ENCODE assay signal across 32 mouse cellular contexts in the genomic region with DNA sequence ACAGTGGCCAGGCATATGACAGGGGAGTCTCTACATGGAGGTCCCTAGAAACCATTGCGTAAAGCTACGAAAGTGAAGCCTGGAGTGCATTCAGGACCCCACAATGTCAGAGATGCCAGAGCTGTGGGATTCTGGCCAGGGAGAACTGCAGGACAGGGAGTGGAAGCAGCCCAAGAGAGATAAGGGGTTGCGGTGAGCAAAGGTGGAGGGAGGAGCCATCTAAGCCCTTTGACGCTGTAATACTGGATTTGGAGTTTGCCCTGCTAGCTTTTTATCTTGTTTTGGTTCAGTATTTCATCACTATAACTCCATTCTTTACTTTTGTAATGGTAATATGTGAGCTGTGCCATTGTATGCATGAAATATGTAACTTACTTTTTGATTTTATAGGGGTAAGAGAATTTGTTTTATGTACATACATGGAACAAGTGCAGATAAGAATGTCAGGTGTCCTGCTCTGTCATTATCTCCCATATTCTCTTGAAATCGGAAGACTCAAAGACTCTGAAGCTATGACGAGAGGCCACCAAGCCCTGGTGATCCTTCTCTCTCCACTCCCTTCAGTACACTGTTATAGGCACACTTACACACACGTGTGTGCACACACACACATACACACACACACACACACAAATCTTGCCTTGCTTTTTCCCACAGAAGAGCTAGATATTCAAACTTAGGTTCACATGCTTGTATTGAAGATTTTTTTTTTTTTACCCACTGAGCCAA. TPM values are rescaled to one million over a fixed set of nuclear protein-coding genes. Genes with fewer than 3 reads are reported as not detected.
DNase-seq lines count a peak whose midpoint lies in the region; ATAC-seq and TF ChIP-seq lines count a peak whose summit lies in the region.
"Had no signal": no experiment of that assay in that cellular context is flagged by ENCODE, and none has a peak within 500 bp of the region (broad histone marks: within the 10 kb centered on the region; RNA-seq: fewer than 3 reads in every experiment).

No protein-coding gene starts in this region.

- H3K27me3 ChIP-seq in liver, postnatal 0 days (ENCODE audit: insufficient read depth, low read length), result 0 out of 2 replicates have a peak, but pooled peaks cover 2% of the 10 kb centered on the region
- H3K27me3 ChIP-seq in liver, embryonic 11.5 days (replicated peaks; ENCODE audit: control insufficient read depth, insufficient read depth, low read length), result no peaks in the 10 kb centered on the region; the same call in 1 of the 2 replicates
- no peaks in the 10 kb centered on the region for H3K27me3 ChIP-seq in intestine, embryonic 15.5 days (replicated peaks)
- H3K27me3 ChIP-seq in stomach, postnatal 0 days (ENCODE audit: control insufficient read depth, insufficient read depth, low read length), result no peaks in the 10 kb centered on the region
- H3K27me3 ChIP-seq: CH12.LX; forebrain, embryonic 13.5 days; heart, embryonic 13.5 days; hindbrain, embryonic 15.5 days had no signal

- H3K9me3 ChIP-seq in liver, postnatal 0 days (ENCODE audit: low read length), result no peaks in the 10 kb centered on the region
- no peaks in the 10 kb centered on the region for H3K9me3 ChIP-seq in liver, embryonic 11.5 days (ENCODE audit: control insufficient read depth, low read length)
- no peaks in the 10 kb centered on the region for H3K9me3 ChIP-seq in intestine, embryonic 15.5 days
- no peaks in the 10 kb centered on the region for H3K9me3 ChIP-seq in stomach, postnatal 0 days (ENCODE audit: control insufficient read depth, low read length)
- H3K9me3 ChIP-seq: forebrain, embryonic 10.5 days; forebrain, embryonic 13.5 days; G1E; heart, embryonic 10.5 days; heart, embryonic 13.5 days; hindbrain, embryonic 12.5 days; hindbrain, embryonic 15.5 days had no signal

- H3K27ac ChIP-seq in liver, postnatal 0 days (ENCODE audit: low read depth), result no peak overlapping the region
- H3K27ac ChIP-seq in liver, embryonic 11.5 days (ENCODE audit: low read depth, low read length), result no peak overlapping the region
- H3K27ac ChIP-seq in intestine, embryonic 15.5 days, result no peak overlapping the region
- H3K27ac ChIP-seq in stomach, postnatal 0 days (replicated peaks), result no peak overlapping the region
- H3K27ac ChIP-seq: forebrain, embryonic 10.5 days; forebrain, embryonic 13.5 days; heart, adult 2 months; heart, embryonic 10.5 days; heart, embryonic 13.5 days; hindbrain, embryonic 12.5 days; hindbrain, embryonic 15.5 days had no signal

- no peak overlapping the region for H3K4me3 ChIP-seq in liver, postnatal 0 days (ENCODE audit: low read depth, low read length)
- H3K4me3 ChIP-seq in liver, embryonic 11.5 days (ENCODE audit: low read depth, low read length), result no peak overlapping the region
- no peak overlapping the region for H3K4me3 ChIP-seq in intestine, embryonic 15.5 days (replicated peaks)
- no peak overlapping the region for H3K4me3 ChIP-seq in stomach, postnatal 0 days (ENCODE audit: low read depth, low read length)
- H3K4me3 ChIP-seq: forebrain, embryonic 10.5 days; forebrain, embryonic 13.5 days; heart, adult 2 months; heart, embryonic 10.5 days; heart, embryonic 13.5 days; hindbrain, embryonic 12.5 days; hindbrain, embryonic 15.5 days had no signal

- peak; percentile 51; the same call in 1 of the 2 replicates for ATAC-seq in liver, postnatal 0 days
- no peak for ATAC-seq in liver, embryonic 11.5 days (replicated peaks; ENCODE audit: low FRiP score)
- peak; percentile 94 for ATAC-seq in intestine, embryonic 15.5 days
- ATAC-seq in megakaryocyte progenitor cell, adult 5-6 weeks (replicated peaks; ENCODE audit: poor library complexity), result peak; percentile 71
- ATAC-seq in stomach, postnatal 0 days (ENCODE audit: low FRiP score, low TSS enrichment), result no peak
- ATAC-seq: forebrain, embryonic 13.5 days; forebrain, embryonic 16.5 days had no signal

- no peak for TF ChIP-seq EP300 in liver, postnatal 0 days (IDR thresholded peaks at IDR 0.05; ENCODE audit: low read depth)
- TF ChIP-seq EP300 in stomach, postnatal 0 days (optimal IDR thresholded peaks at IDR 0.05), result no peak

- no peak for DNase-seq in liver, postnatal 0 days
- no peak for DNase-seq in liver, embryonic 11.5 days (ENCODE audit: low spot score)
- DNase-seq in stomach, postnatal 0 days (ENCODE audit: low spot score), result peak; percentile 16
- no peak for DNase-seq in thymus, postnatal 14 days
- DNase-seq in left cerebral cortex, adult 9 months (ENCODE audit: low spot score in 2 of 2), result no peak
- no peak for DNase-seq in thymus, postnatal 4 days
- DNase-seq: adrenal gland, postnatal 10 days; adrenal gland, postnatal 36 days; B cell, adult 2 months; cerebellum, adult 18-20 months; cerebellum, adult 9-10 months; cerebellum, postnatal 14 days; gastrocnemius, postnatal 10 days; gastrocnemius, postnatal 36 days; heart, adult 2 months had no signal

- TF ChIP-seq CTCF in liver, postnatal 0 days (IDR thresholded peaks at IDR 0.05; ENCODE audit: low read depth), result no peak
- no peak for TF ChIP-seq CTCF in stomach, postnatal 0 days (IDR thresholded peaks at IDR 0.05; ENCODE audit: low read depth)

- WGBS in liver, postnatal 0 days (ENCODE audit: insufficient replicate concordance), result 60% methylated on average over 7 of the region's 7 CpGs
- WGBS in liver, embryonic 11.5 days, result 64% methylated on average over 7 of the region's 7 CpGs
- 70% methylated on average over 7 of the region's 7 CpGs for WGBS in intestine, embryonic 15.5 days
- 73% methylated on average over 7 of the region's 7 CpGs for WGBS in stomach, postnatal 0 days

- no peaks in the 10 kb centered on the region for H3K36me3 ChIP-seq in liver, postnatal 0 days (replicated peaks; ENCODE audit: insufficient read depth, low read length)
- H3K36me3 ChIP-seq in liver, embryonic 11.5 days (ENCODE audit: control insufficient read depth, insufficient read depth, low read length), result no peaks in the 10 kb centered on the region
- no peaks in the 10 kb centered on the region for H3K36me3 ChIP-seq in intestine, embryonic 15.5 days
- H3K36me3 ChIP-seq in stomach, postnatal 0 days (ENCODE audit: control insufficient read depth, insufficient read depth, low read length), result no peaks in the 10 kb centered on the region
- H3K36me3 ChIP-seq: forebrain, embryonic 10.5 days; G1E; heart, embryonic 10.5 days; heart, embryonic 13.5 days; hindbrain, embryonic 12.5 days; hindbrain, embryonic 15.5 days had no signal

- no peak overlapping the region for H3K9ac ChIP-seq in liver, postnatal 0 days (replicated peaks)
- H3K9ac ChIP-seq in liver, embryonic 11.5 days (ENCODE audit: low read depth, low read length), result no peak overlapping the region
- H3K9ac ChIP-seq in intestine, embryonic 15.5 days, result no peak overlapping the region
- H3K9ac ChIP-seq in stomach, postnatal 0 days (ENCODE audit: low read length), result no peak overlapping the region
- H3K9ac ChIP-seq: forebrain, embryonic 13.5 days; heart, embryonic 13.5 days; hindbrain, embryonic 12.5 days; hindbrain, embryonic 15.5 days had no signal

- H3K4me2 ChIP-seq in liver, postnatal 0 days (ENCODE audit: low read depth, low read length), result no peak overlapping the region
- H3K4me2 ChIP-seq in liver, embryonic 11.5 days, result no peak overlapping the region
- H3K4me2 ChIP-seq in intestine, embryonic 15.5 days (replicated peaks), result no peak overlapping the region
- no peak overlapping the region for H3K4me2 ChIP-seq in stomach, postnatal 0 days (replicated peaks; ENCODE audit: low read depth)
- H3K4me2 ChIP-seq: forebrain, embryonic 13.5 days; heart, embryonic 13.5 days; hindbrain, embryonic 12.5 days; hindbrain, embryonic 15.5 days had no signal

- no peaks in the 10 kb centered on the region for H3K4me1 ChIP-seq in liver, postnatal 0 days (ENCODE audit: insufficient read depth)
- H3K4me1 ChIP-seq in liver, embryonic 11.5 days (replicated peaks; ENCODE audit: control insufficient read depth, insufficient read depth, low read length), result no peaks in the 10 kb centered on the region
- no peaks in the 10 kb centered on the region for H3K4me1 ChIP-seq in intestine, embryonic 15.5 days (replicated peaks)
- H3K4me1 ChIP-seq in stomach, postnatal 0 days (replicated peaks; ENCODE audit: control insufficient read depth, insufficient read depth), result no peaks in the 10 kb centered on the region
- H3K4me1 ChIP-seq: forebrain, embryonic 10.5 days; forebrain, embryonic 13.5 days; heart, embryonic 10.5 days; heart, embryonic 13.5 days; hindbrain, embryonic 12.5 days; hindbrain, embryonic 15.5 days had no signal

RNA-seq across cellular contexts. Expression of a gene that starts 23.6 kb away (rescaled TPM):
- polyA plus RNA-seq in liver, postnatal 0 days (2015; fragmentation: Nextera tagmentation; extraction: Ambion mirVana), result 8.5 and 9.2 TPM in 2 replicates
- polyA plus RNA-seq in liver, embryonic 11.5 days (2014; fragmentation: Nextera tagmentation; extraction: Ambion mirVana), result 9.8 and 11.3 TPM in 2 replicates
- 23.5 and 27.2 TPM in 2 replicates for polyA plus RNA-seq in intestine, embryonic 15.5 days (2015; fragmentation: Nextera tagmentation; extraction: Ambion mirVana)
- total RNA-seq in megakaryocyte progenitor cell, adult 5-6 weeks (2015), result 12.1 and 15.9 TPM in 2 replicates
- total RNA-seq in megakaryocyte progenitor cell, adult 5-6 weeks (2017), result 13.5 and 20.9 TPM in 2 replicates
- polyA plus RNA-seq in stomach, postnatal 0 days (2015; fragmentation: Nextera tagmentation; extraction: Ambion mirVana), result 16.0 and 16.8 TPM in 2 replicates

RNA-seq across cellular contexts. Expression of a gene that starts 53.4 kb away (rescaled TPM):
- 0.01 TPM in 1 of 2 replicates, not detected in the other for polyA plus RNA-seq in liver, postnatal 0 days (2015; fragmentation: Nextera tagmentation; extraction: Ambion mirVana)
- polyA plus RNA-seq in liver, embryonic 11.5 days (2014; fragmentation: Nextera tagmentation; extraction: Ambion mirVana), result not detected in 2 replicates
- not detected in 2 replicates for polyA plus RNA-seq in intestine, embryonic 15.5 days (2015; fragmentation: Nextera tagmentation; extraction: Ambion mirVana)
- total RNA-seq in megakaryocyte progenitor cell, adult 5-6 weeks (2015), result not detected in 2 replicates
- not detected in 2 replicates for total RNA-seq in megakaryocyte progenitor cell, adult 5-6 weeks (2017)
- 0.02 TPM in 1 of 2 replicates, not detected in the other for polyA plus RNA-seq in stomach, postnatal 0 days (2015; fragmentation: Nextera tagmentation; extraction: Ambion mirVana)
- total RNA-seq: adrenal gland, adult 18-20 months; adrenal gland, postnatal 10 days; adrenal gland, postnatal 36 days; CH12.LX; gastrocnemius, adult 18-20 months; gastrocnemius, postnatal 10 days; gastrocnemius, postnatal 36 days; granulocyte monocyte progenitor cell, adult 5-6 weeks; heart, adult 2 months; heart, postnatal 25 days; hematopoietic stem cell, adult 5-6 weeks had no signal
- polyA plus RNA-seq: forebrain, embryonic 10.5 days; G1E; heart, adult 2 months; heart, embryonic 10.5 days; heart, embryonic 13.5 days; heart, embryonic 16.5 days had no signal

RNA-seq across cellular contexts. Expression of a gene that starts 55.9 kb away (rescaled TPM):
- 0.45 and 0.49 TPM in 2 replicates for polyA plus RNA-seq in liver, postnatal 0 days (2015; fragmentation: Nextera tagmentation; extraction: Ambion mirVana)
- 4.3 and 4.4 TPM in 2 replicates for polyA plus RNA-seq in liver, embryonic 11.5 days (2014; fragmentation: Nextera tagmentation; extraction: Ambion mirVana)
- polyA plus RNA-seq in intestine, embryonic 15.5 days (2015; fragmentation: Nextera tagmentation; extraction: Ambion mirVana), result 30.2 and 35.5 TPM in 2 replicates
- not detected in 2 replicates for total RNA-seq in megakaryocyte progenitor cell, adult 5-6 weeks (2015)
- total RNA-seq in megakaryocyte progenitor cell, adult 5-6 weeks (2017), result not detected in 2 replicates
- polyA plus RNA-seq in stomach, postnatal 0 days (2015; fragmentation: Nextera tagmentation; extraction: Ambion mirVana), result 11.3 and 11.8 TPM in 2 replicates
- total RNA-seq: CH12.LX; G1E; granulocyte monocyte progenitor cell, adult 5-6 weeks; heart, adult 2 months had no signal
- polyA plus RNA-seq: G1E had no signal

Comparison
In these comparisons a context has a peak if more than half of its experiments do, and no peak if none do; other contexts are left out.
1. ATAC-seq: peak in liver, postnatal 0 days (single experiment), intestine, embryonic 15.5 days (single experiment) and megakaryocyte progenitor cell, adult 5-6 weeks (single experiment); none in liver, embryonic 11.5 days (single experiment) and stomach, postnatal 0 days (single experiment).